Mouse (Mus musculus): ENCODE data around the gene Col26a1.

DNA sequence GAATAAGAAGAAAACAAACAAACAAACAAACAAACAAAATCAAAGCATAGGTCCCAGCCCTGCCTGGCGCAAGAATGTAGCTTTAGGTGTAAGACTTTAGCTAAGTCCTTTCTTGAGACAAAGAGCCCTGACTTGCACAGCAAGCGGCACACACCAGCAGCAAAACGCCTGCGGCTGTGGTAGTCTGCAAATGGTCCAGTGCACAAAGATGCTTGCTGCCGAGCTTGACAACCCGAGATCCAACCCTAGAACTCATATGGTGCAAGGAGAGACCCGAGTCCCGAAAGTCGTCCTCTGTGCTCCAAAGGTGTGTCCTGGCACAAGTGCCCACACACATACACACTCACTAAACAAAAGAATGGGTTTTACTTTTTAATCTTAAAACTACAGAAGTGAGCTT is 19.7 kb downstream of the Col26a1 start:
- TF ChIP-seq GATA1 (IDR thresholded peaks at IDR 0.05; ENCODE audit: borderline replicate concordance, low read length) (no peak), FLI1 (IDR thresholded peaks at IDR 0.05; ENCODE audit: low read length) (no peak)

Data from megakaryocyte, embryonic 14.5 days (primary cell).